Mouse (Mus musculus): ENCODE results near the gene Adamtsl1.
A peak's percentile ranks its signal among the peaks of the same experiment; 100 is the strongest.

The Adamtsl1 gene

DNA sequence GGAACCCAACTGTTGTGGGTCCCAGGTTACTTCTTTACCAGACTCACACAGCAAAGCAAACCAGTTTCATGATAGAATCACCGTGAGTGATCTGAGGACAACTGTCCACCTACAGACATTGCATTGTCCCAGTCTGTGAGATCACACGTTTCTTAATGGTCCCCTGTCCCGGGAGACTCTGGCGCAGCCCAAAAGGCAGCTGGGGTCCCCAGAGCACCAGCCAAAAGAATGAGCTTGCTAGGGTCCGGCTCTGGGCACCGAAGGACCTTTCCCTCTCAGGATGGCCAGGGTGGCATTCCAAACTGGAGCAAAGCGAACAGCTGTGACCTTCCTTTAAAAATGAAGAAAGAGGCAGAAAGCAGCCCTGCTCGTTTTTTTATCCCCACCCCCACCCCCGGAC is at the start of gene Adamtsl1:
Adamtsl1 (plus strand) TSS at position 381 of the 400 bp plus-strand sequence.
- peak; percentile 34 for ATAC-seq (ENCODE audit: insufficient number of reproducible peaks, low FRiP score, low TSS enrichment)

DNA sequence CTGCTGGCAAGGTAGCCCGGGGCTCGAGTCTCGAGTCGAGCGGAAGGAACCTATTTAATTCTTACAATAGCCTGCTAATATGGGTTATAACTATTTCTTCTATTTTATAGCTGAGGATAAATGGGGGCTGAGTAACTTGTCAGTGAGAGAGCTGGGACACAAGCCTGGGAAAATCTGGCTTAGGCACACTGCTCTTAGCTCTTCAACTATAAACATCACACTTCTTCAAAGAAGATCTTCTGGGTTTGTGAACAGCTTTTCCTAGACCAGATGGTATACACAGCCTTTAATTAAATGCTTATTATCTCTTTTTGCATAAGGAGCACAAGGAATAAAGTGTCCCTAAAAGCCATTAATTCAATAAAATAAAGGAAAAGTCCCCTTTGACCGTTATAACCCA is 30.4 kb upstream of the Adamtsl1 start:
- no peak for ATAC-seq (ENCODE audit: insufficient number of reproducible peaks, low FRiP score, low TSS enrichment)

GRCm38 (mm10) chr4:85486316-85486946 is 27.5 kb upstream of the Adamtsl1 start:
- ATAC-seq (ENCODE audit: insufficient number of reproducible peaks, low FRiP score, low TSS enrichment), result no peak

GRCm38 (mm10) chr4:85505718-85506117 is 8.3 kb upstream of the Adamtsl1 start:
- ATAC-seq (ENCODE audit: insufficient number of reproducible peaks, low FRiP score, low TSS enrichment), result no peak

DNA sequence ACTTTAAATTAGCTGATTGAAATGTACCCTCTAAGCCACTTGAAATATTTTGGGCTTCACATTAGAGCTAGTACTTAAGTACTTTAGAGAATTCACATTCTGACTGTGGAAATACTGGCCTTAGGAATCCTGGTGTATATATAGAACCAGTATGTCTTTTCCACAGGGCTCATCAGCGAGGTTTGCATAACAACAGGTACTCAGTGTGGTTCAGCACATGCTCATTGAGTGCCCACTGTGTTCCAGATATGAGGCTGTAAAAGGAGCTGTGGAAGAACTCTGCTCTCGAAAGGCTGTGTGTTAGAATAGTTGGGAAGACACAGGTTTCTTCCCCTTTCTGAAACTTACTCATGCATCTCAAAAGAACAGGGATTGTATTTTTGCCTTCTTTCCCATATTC is 7.0 kb upstream of the Adamtsl1 start:
- ATAC-seq (ENCODE audit: insufficient number of reproducible peaks, low FRiP score, low TSS enrichment), result no peak

GRCm38 (mm10) chr4:85507491-85507890 is 6.5 kb upstream of the Adamtsl1 start:
- ATAC-seq (ENCODE audit: insufficient number of reproducible peaks, low FRiP score, low TSS enrichment), result no peak

DNA sequence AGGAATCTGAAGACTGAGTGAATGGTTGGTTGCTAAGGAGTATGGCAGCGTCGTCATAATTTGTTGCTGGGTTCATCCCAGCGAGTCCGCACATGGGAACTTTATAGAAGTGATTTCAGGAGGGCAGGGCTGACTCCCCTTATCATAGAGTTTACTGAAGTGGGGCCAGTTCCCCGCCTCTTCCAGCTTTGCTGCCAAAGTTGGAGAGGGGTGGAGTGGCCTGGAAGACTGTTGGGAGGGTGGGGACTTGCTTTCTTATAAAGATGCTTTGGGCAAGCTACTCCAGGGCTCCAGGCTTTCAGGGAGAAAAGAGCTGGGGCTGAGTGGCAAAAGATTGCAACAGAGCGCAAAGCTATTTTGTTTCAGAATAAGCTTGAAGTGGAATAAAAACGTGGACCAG is 684 bp upstream of the Adamtsl1 start:
- ATAC-seq (ENCODE audit: insufficient number of reproducible peaks, low FRiP score, low TSS enrichment), result no peak

- ATAC-seq (ENCODE audit: insufficient number of reproducible peaks, low FRiP score, low TSS enrichment), result peak; percentile 91
Observed at GRCm38 (mm10) chr4:85514205-85514681, 271 bp downstream of the Adamtsl1 start.

- no peak for ATAC-seq (ENCODE audit: insufficient number of reproducible peaks, low FRiP score, low TSS enrichment)
Observed at GRCm38 (mm10) chr4:85526966-85527566, 13.1 kb downstream of the Adamtsl1 start.

GRCm38 (mm10) chr4:85529852-85530251 is 15.9 kb downstream of the Adamtsl1 start:
- no peak for ATAC-seq (ENCODE audit: insufficient number of reproducible peaks, low FRiP score, low TSS enrichment)

DNA sequence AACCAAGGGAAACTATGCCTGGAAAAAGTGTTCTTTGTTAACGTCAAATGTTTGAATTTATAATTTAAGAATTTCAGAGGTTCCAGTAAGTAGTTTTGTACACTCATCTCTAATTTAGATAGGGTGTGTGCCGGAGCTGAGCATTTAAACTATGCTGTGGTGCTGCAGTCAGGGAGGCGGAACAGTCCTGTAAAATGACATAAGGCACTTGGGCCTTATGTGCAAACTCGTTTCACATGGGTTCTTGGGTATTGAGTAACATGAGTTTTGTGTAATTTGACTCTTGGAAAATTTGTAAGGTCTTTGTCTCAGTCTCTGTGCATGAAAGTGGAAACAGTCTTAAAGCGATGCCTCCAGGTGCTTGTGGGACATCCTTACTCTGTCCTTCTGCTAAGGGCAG is 25.7 kb downstream of the Adamtsl1 start:
- ATAC-seq (ENCODE audit: insufficient number of reproducible peaks, low FRiP score, low TSS enrichment), result no peak

DNA sequence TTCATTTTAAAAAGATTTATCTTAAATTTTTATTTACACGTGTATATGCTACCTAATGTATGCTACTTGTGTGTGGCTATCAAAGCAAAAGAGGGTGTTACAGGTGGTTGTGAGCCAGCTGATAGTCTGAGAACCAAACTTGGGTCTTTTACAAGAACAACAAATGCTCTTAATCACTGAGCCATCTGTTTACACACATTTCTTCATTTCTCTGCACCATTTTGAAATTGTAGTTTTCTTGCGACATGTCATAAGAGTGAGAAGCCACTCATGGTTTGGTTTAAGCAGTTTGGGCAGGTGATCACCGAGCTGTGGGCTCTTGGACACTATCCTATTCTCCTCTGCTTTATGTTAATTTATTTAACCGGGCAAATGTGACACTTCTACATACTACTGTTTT is 29.2 kb downstream of the Adamtsl1 start:
- no peak for ATAC-seq (ENCODE audit: insufficient number of reproducible peaks, low FRiP score, low TSS enrichment)

DNA sequence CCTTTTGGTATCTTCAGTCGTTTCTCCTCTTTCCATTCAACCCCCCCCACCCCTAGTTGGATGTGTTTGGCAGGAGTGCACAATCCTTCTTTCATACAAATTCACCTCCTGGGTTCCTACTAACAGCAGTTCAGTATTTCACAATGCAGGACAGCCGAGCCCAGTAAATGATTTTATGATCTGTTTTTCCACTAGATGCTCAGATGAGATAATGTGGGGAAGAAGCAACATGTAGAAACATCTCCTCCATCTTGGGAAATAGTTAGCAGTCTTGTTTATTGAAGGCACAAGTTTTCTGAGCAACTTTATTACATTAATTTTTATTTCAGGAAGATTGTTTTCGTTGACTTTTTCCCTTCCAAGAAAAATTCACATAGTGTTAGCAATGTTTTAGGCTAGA is 40.7 kb downstream of the Adamtsl1 start:
- no peak for ATAC-seq (ENCODE audit: insufficient number of reproducible peaks, low FRiP score, low TSS enrichment)

DNA sequence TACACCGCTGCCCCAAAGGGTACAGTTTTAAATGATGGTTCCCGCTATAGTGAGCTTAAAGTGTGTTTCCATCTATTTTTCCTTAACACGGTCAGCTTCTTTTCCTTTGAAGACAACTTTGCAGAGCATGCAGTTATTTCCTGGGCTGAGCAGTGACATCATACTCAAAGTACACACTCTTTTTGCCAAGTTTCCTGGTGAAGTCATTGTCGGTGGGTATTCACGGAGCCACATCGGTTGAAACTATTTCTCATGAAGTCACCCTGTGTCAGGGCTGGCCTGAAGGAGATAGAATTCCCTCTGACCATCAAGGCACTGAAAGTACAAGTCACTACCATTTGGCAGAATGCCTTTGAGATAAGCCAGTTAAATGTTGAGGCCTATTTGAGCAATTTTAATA is 45.8 kb downstream of the Adamtsl1 start:
- no peak for ATAC-seq (ENCODE audit: insufficient number of reproducible peaks, low FRiP score, low TSS enrichment)

- no peak for ATAC-seq (ENCODE audit: insufficient number of reproducible peaks, low FRiP score, low TSS enrichment)
Observed at GRCm38 (mm10) chr4:85585426-85585825, 71.5 kb downstream of the Adamtsl1 start.

- ATAC-seq (ENCODE audit: insufficient number of reproducible peaks, low FRiP score, low TSS enrichment), result no peak
Observed at GRCm38 (mm10) chr4:85588928-85589327, 75.0 kb downstream of the Adamtsl1 start.

GRCm38 (mm10) chr4:85591037-85591436 is 77.1 kb downstream of the Adamtsl1 start:
- ATAC-seq (ENCODE audit: insufficient number of reproducible peaks, low FRiP score, low TSS enrichment), result no peak

- ATAC-seq (ENCODE audit: insufficient number of reproducible peaks, low FRiP score, low TSS enrichment), result no peak
Observed at GRCm38 (mm10) chr4:85594159-85594558, 80.2 kb downstream of the Adamtsl1 start.

DNA sequence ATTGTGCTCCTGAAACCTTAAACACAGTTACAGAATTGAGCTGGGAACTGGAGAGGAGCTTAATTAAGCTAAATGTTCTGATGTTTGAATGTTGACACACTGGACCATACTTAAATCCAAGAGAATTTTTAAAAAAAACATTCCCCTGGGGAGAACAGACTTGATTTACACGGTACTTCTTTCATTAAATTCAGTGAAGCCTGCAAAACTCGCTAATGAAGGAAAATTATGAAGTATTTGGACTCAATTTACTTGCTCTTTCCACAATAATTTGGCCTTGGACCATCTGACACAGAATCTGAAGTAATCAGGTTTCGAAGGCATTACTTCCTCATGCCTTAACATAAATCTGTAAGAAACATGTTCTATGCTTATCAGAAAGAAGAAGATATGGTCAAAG is 99.4 kb downstream of the Adamtsl1 start:
- ATAC-seq (ENCODE audit: insufficient number of reproducible peaks, low FRiP score, low TSS enrichment), result no peak

DNA sequence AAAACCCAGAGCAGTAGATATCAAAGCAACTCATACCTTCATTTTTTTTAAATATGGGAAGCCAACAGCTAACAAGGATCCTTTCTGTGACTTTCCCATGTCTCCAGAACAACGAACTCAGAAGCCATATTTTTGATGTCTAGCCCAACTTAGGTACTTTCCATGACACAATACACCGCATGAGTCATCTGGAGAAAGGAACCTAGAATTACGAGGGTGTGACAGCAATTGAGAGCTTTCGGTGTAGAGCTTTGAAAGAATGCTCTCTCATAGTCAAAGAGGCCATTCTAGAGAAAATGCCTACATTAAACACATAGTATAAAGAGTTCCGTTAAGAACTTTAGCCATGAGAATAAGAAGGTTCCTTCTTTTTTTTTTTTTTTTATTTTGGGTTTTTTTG is 104.8 kb downstream of the Adamtsl1 start:
- no peak for ATAC-seq (ENCODE audit: insufficient number of reproducible peaks, low FRiP score, low TSS enrichment)

- ATAC-seq (ENCODE audit: insufficient number of reproducible peaks, low FRiP score, low TSS enrichment), result no peak
Observed at GRCm38 (mm10) chr4:85619261-85619660, 105.3 kb downstream of the Adamtsl1 start.

GRCm38 (mm10) chr4:85629381-85629780 is 115.4 kb downstream of the Adamtsl1 start:
- no peak for ATAC-seq (ENCODE audit: insufficient number of reproducible peaks, low FRiP score, low TSS enrichment)

Measured in cerebellum, adult (tissue).